Mouse (Mus musculus) forebrain, embryonic 14.5 days (tissue): Measurements from ENCODE around the gene Col12a1. TPM values are rescaled to one million over a fixed set of nuclear protein-coding genes. Genes with fewer than 3 reads are reported as not detected.
A peak's percentile ranks its signal among the peaks of the same experiment; 100 is the strongest.
"Not testable (repeated sequence)": the region's sequence is repeated elsewhere in the genome, so short reads cannot be mapped to it uniquely, and the experiment has no call there.

Experiments used
- ATAC-seq: fragments of 200-750 bp; cut with Nextera tagmentation; 2 replicates; pipeline ENCODE4 v1.8.0; 2017; ENCODE audit warnings: mild to moderate bottlenecking, moderate library complexity
- DNase-seq: peaks from one replicate; pipeline ENCODE4 v3.0.0-alpha.2; 2015; ENCODE audit warnings: low spot score
- H3K27ac ChIP-seq: fragments of 300-500 bp; sonication (generic); 2 replicates; pipeline ENCODE4 v1.5.1; 2014; ENCODE audit warnings: low read depth, mild to moderate bottlenecking, control low read depth, low read length, moderate library complexity
- H3K27me3 ChIP-seq: fragments of 300-500 bp; sonication (generic); replicated peaks from 2 replicates; pipeline ENCODE4 v1.6.1; 2014; ENCODE audit warnings: low read length, control low read depth, mixed read lengths; ENCODE audit not compliant: control insufficient read depth, insufficient read depth
- H3K36me3 ChIP-seq: fragments of 300-500 bp; sonication (generic); 2 replicates; pipeline ENCODE4 v1.6.1; 2014; ENCODE audit warnings: low read length, control low read depth; ENCODE audit not compliant: control insufficient read depth, insufficient read depth
- H3K4me1 ChIP-seq: fragments of 300-500 bp; sonication (generic); 2 replicates; pipeline ENCODE4 v1.6.1; 2014; ENCODE audit warnings: antibody characterized with exemption, low read length, control low read depth; ENCODE audit not compliant: control insufficient read depth, insufficient read depth
- H3K4me2 ChIP-seq: fragments of 300-500 bp; sonication (generic); 2 replicates; pipeline ENCODE4 v1.6.1; 2014; ENCODE audit warnings: mild to moderate bottlenecking, control low read depth, low read length
- H3K4me3 ChIP-seq: fragments of 300-500 bp; sonication (generic); 2 replicates; pipeline ENCODE4 v1.5.1; 2014; ENCODE audit warnings: low read depth, low read length, control low read depth
- H3K9ac ChIP-seq: fragments of 300-500 bp; sonication (generic); 2 replicates; pipeline ENCODE4 v1.6.1; 2014; ENCODE audit warnings: mild to moderate bottlenecking, low read length, control low read depth, moderate library complexity
- H3K9me3 ChIP-seq: fragments of 300-500 bp; sonication (generic); replicated peaks from 2 replicates; pipeline ENCODE4 v1.6.1; 2016; ENCODE audit warnings: low read length, control low read depth, mixed read lengths; ENCODE audit not compliant: control insufficient read depth
- WGBS: fragments of 180-500 bp; shearing (Covaris S2); extraction: QIAGEN DNeasy Blood & Tissue Kit; methylation state at CpG from one replicate; pipeline ENCODE4 v1.1.7; 2014; 5-methylcytosine and 5-hydroxymethylcytosine counted together
- polyA plus RNA-seq: library from polyadenylated mRNA; unstranded; fragments of >200 nt; fragmentation: Nextera tagmentation; extraction: Ambion mirVana; gene quantifications from 2 replicates; pipeline ENCODE4 v1.2.1, GENCODE M21; 2014

Gene Col12a1
- polyA plus RNA-seq, 1 experiment from 2014 or later: 5.0 TPM

DNA sequence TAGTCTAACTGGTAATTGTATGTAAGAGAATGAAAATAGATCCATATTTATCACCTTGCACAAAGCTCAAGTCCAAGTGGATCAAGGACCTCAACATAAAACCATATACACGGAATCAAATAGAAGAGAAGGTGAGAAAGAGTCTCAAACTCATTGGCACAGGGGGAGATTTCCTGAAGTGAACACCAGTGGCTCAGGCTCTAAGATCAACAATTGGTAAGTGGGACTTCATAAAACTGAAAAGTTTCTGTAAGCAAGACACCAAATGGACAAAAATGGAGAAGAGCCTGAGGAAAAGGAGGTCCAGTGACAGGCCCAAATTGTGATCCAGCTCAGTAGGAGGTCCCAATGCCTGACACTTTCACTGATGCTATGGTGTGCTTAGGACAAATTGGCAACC lies 49.8 kb downstream of the Col12a1 start:
- not testable (repeated sequence) for ATAC-seq, H3K27me3 ChIP-seq, H3K9ac ChIP-seq, H3K4me1 ChIP-seq, H3K36me3 ChIP-seq, H3K4me3 ChIP-seq, DNase-seq, H3K9me3 ChIP-seq, H3K27ac ChIP-seq, H3K4me2 ChIP-seq
- WGBS: 91% methylated on average over 1 of the region's 1 CpGs

DNA sequence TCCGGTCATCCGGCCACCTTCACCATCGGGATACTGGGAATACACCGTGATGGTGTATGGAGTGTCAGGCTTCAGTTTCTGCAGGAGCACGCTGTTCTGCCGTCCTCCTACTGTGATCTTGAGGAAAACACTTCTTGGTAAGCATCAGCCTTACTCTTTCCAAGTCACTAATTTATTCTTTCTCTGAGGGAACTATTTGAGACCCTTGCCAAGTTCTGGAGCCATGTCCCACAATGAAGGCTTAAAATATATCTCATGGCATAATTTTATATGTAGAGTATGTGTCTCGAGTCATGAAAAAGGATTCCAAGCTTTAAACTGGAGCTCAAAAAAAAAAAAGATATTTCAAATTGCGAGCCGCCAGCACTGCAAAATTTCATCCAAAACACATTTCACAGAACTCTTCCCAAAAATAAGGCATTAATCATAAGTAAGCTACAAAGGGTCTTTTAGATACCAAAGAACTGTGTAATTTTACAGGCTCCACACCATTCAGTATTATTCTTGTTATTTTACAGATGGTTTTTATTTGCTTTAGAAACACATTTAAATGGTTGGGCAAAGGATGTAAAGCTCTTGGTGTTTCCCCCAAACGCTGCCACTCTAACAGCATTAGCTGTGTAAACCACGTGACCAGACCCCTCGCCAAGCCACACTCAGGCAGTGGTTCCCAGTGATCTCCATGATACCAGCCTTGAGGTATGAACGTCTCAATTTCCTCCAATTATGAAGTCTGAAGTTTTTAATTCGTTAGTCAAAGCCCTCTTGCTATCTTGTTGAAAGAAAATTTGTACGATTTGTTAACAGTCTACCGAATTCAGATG lies 65.1 kb downstream of the Col12a1 start:
- H3K36me3 ChIP-seq: no peaks in the 10 kb centered on the region
- H3K9me3 ChIP-seq: no peaks in the 10 kb centered on the region
- no peak overlapping the region for H3K4me3 ChIP-seq
- ATAC-seq (no peak), DNase-seq (no peak)
- no peaks in the 10 kb centered on the region for H3K4me1 ChIP-seq
- H3K4me2 ChIP-seq: no peak overlapping the region
- H3K27ac ChIP-seq: no peak overlapping the region
- H3K9ac ChIP-seq: no peak overlapping the region
- 85% methylated on average over 16 of the region's 16 CpGs for WGBS
- H3K27me3 ChIP-seq: no peaks in the 10 kb centered on the region

DNA sequence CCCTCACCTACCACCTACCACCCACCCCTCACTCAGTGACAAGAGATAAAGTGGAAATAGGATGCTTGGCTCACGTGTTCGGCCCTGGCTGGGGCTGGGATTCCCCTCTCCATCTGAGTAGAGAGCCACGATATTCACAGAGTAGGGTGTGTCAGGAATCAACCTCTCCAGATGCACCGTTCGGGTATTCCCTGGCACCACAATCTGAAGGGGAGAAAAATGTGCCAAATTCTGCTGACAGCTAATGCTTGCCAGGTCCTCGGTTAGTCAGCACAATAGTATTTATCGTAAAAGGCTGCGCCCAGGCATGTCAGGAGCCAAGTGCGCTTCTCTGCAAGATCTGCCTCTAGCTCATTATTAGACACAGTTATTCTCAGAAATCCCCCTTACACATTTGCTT lies 70.0 kb downstream of the Col12a1 start:
- Histone ChIP-seq H3K4me1 (no peaks in the 10 kb centered on the region), H3K9me3 (no peaks in the 10 kb centered on the region), H3K27ac (no peak overlapping the region), H3K9ac (no peak overlapping the region), H3K36me3 (no peaks in the 10 kb centered on the region), H3K4me3 (no peak overlapping the region), H3K4me2 (no peak overlapping the region), H3K27me3 (no peaks in the 10 kb centered on the region)
- WGBS: 73% methylated on average over 9 of the region's 9 CpGs
- DNase-seq: peak; percentile 57
- peak; percentile 37; the same call in 1 of the 2 replicates for ATAC-seq

DNA sequence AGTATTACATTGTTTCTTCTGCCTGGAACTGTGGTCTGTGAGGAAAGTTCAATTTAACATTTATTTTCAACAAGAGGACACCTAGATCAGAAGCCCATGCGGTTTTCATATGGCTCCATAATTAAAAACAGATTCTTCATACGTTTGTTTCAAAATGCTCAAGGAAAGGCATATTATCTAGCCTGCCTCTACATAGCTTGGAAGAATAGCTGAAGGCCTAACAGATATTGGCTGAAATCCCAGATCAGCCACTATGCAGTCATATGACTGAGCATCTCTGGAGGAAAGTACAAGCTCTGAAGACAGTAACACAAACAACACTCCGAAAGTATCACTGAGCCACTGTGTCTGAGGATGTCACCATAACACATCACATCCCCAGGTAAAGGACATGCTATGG lies 72.9 kb downstream of the Col12a1 start:
- no peaks in the 10 kb centered on the region for H3K36me3 ChIP-seq
- H3K27me3 ChIP-seq: no peaks in the 10 kb centered on the region
- H3K27ac ChIP-seq: no peak overlapping the region
- H3K9ac ChIP-seq: no peak overlapping the region
- 86% methylated on average over 3 of the region's 3 CpGs for WGBS
- H3K4me1 ChIP-seq: no peaks in the 10 kb centered on the region
- DNase-seq (peak; percentile 32), ATAC-seq (no peak)
- no peak overlapping the region for H3K4me3 ChIP-seq
- H3K4me2 ChIP-seq: no peak overlapping the region
- no peaks in the 10 kb centered on the region for H3K9me3 ChIP-seq

DNA sequence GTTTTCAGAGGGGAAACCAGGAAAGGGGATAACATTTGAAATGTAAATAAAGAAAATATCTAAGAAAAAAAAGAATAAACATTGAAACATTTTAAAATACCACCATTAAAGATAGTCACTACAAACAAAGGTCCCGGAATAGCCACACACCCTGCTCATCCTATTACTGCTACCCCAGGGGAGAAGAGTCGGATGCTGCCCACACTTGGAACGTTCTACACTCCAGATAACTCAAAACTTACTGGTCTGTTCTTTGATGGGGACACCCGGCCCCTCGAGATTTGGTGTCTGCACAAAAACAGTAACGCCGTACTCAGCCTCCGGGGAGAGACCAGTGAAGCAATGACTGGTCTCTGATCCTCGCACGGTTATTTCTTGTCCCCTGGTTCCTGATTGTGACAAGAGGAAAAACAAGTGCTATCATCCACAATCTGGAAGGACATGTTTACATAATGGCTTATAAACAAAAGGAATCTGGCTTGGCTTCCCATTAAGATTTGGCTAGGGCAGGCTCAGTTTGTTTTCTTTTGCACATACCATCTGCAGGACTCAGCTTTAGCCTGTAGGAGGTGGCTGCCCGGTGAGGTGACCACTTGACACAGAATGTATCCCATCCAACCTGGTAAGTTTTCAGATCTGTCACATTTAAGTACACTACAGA lies 79.1 kb downstream of the Col12a1 start:
- Histone ChIP-seq H3K9ac (no peak overlapping the region), H3K27me3 (no peaks in the 10 kb centered on the region), H3K4me2 (no peak overlapping the region), H3K27ac (no peak overlapping the region), H3K4me1 (no peaks in the 10 kb centered on the region), H3K4me3 (no peak overlapping the region), H3K9me3 (no peaks in the 10 kb centered on the region), H3K36me3 (no peaks in the 10 kb centered on the region)
- WGBS: 83% methylated on average over 11 of the region's 11 CpGs
- ATAC-seq (no peak), DNase-seq (no peak)

DNA sequence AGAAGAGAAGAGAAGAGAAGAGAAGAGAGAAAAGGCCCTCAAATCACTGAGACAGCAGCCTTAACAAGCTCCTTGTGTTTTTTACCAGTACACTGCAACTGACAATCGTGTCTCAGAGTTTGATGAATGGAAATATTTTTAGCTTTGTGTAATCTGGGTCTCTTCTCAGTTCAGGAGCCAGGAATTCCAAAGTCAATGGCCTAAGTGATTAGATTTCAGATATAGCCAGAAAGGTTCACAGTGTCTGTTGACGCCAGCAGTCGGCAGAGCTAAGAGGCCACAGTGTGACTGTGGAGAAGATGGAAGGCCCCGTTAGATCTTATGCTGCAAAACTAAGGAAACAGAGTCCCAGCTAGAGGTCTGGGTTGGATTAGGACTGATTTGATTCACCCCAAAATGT lies 80.8 kb downstream of the Col12a1 start:
- no peak overlapping the region for H3K4me3 ChIP-seq
- no peak overlapping the region for H3K9ac ChIP-seq
- 86% methylated on average over 4 of the region's 4 CpGs for WGBS
- no peaks in the 10 kb centered on the region for H3K9me3 ChIP-seq
- H3K36me3 ChIP-seq: no peaks in the 10 kb centered on the region
- H3K27ac ChIP-seq: no peak overlapping the region
- no peak overlapping the region for H3K4me2 ChIP-seq
- ATAC-seq: no peak
- DNase-seq: no peak
- no peaks in the 10 kb centered on the region for H3K4me1 ChIP-seq
- no peaks in the 10 kb centered on the region for H3K27me3 ChIP-seq

DNA sequence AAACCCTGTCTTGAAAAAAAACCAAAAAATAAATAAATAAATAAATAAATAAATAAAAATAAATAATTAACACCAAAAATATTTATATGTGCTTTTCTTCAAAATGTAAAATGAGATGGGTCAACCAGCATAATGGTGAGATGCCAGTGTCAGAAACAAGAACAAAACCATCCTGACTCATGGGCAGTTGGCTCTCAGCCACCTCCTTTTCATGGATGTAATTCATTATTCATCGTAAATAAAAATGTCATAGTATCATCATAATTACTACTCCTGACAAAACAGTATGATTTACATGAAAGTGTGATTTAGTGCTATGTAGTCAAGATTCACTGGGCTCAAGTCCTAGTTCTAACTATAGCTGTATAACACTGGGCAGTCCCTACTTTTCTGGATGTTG lies 84.6 kb downstream of the Col12a1 start:
- no peak overlapping the region for H3K4me2 ChIP-seq
- H3K4me1 ChIP-seq: no peaks in the 10 kb centered on the region
- no peak overlapping the region for H3K4me3 ChIP-seq
- WGBS: 85% methylated on average over 1 of the region's 1 CpGs
- DNase-seq: no peak
- H3K9ac ChIP-seq: no peak overlapping the region
- H3K36me3 ChIP-seq: no peaks in the 10 kb centered on the region
- no peak for ATAC-seq
- H3K27ac ChIP-seq: no peak overlapping the region
- H3K27me3 ChIP-seq: no peaks in the 10 kb centered on the region
- no peaks in the 10 kb centered on the region for H3K9me3 ChIP-seq

DNA sequence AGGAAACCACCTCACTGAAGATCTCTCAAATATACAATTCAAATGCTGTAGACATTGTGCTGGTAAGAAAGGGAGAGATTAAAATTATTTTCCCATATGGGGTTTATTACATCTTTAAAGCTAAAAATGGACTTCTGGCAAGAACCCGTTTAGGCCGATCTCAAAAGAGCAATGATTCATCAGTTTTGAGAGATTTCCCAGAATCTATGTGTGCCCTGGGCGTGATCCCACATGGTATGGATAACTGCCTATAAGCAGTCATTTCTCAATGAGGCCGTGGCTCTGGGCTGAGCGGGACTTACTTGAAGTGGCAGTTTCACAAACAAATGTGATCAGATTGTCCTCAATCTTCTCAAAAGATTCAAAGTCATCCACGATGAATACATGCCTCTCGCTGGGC lies 87.4 kb downstream of the Col12a1 start:
- no peak overlapping the region for H3K4me3 ChIP-seq

More for the DNA sequence above, 87.4 kb downstream of the Col12a1 start:
- Histone ChIP-seq H3K9ac (no peak overlapping the region), H3K4me2 (no peak overlapping the region), H3K27ac (no peak overlapping the region), H3K9me3 (no peaks in the 10 kb centered on the region), H3K27me3 (no peaks in the 10 kb centered on the region), H3K36me3 (no peaks in the 10 kb centered on the region), H3K4me1 (no peaks in the 10 kb centered on the region)
- no peak for DNase-seq
- ATAC-seq: no peak
- WGBS: 88% methylated on average over 7 of the region's 7 CpGs
